Mouse (Mus musculus): ENCODE data around the gene Nacad. TPM values are rescaled to one million over a fixed set of nuclear protein-coding genes. Genes with fewer than 3 reads are reported as not detected.

The Nacad gene
- 1.3 and 1.9 TPM in 2 replicates for polyA plus RNA-seq (2015; fragmentation: Nextera tagmentation; extraction: Ambion mirVana)

GRCm38 (mm10) chr11:6605491-6606399, at the start of gene Nacad:
TSS of gene Nacad (minus strand) at chr11:6606053.

DNA sequence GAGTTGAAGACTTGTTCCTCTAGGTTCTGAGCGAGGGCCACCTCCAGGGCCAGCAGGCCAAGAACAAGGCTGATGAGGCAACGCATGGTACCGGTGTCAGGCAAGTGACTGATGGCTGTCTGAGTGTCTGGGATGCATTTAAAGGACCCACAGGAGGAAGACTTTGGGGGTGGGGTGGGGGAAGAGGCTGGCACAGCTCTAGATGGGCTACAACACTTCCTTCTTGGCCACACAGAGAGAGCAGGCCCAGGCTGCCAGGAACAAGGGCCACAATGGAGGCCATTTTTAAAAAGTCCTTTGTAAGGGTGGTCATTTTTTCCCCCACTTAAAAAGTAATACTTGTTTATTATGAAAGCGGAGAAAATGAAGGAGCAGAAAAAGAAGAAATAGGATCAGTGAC, 32.7 kb upstream of the Nacad start, which contains the start of gene Wap:
Wap (minus strand) TSS at position 101 of the 400 bp plus-strand sequence.

DNA sequence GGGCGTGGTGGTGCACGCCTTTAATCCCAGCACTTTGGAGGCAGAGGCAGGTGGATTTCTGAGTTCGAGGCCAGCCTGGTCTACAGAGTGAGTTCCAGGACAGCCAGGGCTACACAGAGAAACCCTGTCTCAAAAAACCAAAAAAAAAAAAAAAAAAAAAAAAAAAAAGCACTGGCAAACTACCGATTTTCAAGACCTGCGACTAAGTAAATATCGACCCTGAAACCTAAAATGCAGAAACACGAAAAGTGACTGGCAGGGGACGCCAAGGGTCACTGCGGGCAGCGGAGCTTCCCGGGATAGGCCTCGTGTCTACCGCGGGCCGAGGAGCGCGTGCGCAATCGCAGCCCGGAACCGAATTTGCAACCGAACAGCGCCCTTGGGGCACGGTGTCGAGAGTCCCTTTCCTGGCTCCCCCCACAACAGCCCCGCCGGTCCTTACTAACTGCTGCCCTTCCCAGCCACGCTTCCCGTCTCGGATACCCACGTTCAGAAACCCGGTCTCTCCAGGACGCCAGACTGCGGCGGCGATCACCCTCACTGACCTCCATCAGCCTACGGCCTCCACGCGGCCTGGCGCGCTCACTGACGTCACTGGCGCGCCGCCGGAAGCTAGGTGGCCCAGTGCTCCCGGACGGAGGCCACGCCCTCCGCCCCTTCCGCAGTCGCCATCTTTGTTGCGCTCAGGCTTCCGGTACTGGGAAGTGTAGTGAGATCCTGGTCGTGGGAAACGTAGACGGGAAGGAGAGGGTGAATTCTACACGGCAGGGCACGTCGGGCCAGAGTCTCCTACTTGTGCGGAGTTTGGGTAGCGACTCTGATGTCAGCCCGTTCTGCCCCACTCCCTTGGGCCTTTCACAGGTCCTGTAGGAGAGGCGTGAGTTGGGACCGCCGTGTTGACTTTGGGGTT, 19.9 kb upstream of the Nacad start, which contains the start of gene Tbrg4:
Tbrg4 (minus strand) TSS at position 590 of the 910 bp plus-strand sequence.

Other genes with a start within 250 kb of the Nacad start
- 4.9 and 5.0 TPM in 2 replicates for gene Zmiz2, start 217.0 kb downstream of the Nacad start, polyA plus RNA-seq (2015; fragmentation: Nextera tagmentation; extraction: Ambion mirVana)
- 2,482 and 2,823 TPM in 2 replicates for gene Ppia, start 190.6 kb downstream of the Nacad start, polyA plus RNA-seq (2015; fragmentation: Nextera tagmentation; extraction: Ambion mirVana)
- gene H2afv, start 161.6 kb downstream of the Nacad start, polyA plus RNA-seq (2015; fragmentation: Nextera tagmentation; extraction: Ambion mirVana) = 176 and 188 TPM in 2 replicates
- gene Purb, start 130.1 kb downstream of the Nacad start, polyA plus RNA-seq (2015; fragmentation: Nextera tagmentation; extraction: Ambion mirVana) = 24.8 and 28.3 TPM in 2 replicates
- gene Myo1g, start 85.1 kb downstream of the Nacad start, polyA plus RNA-seq (2015; fragmentation: Nextera tagmentation; extraction: Ambion mirVana) = 1.8 and 2.3 TPM in 2 replicates
- gene Ccm2, start 59.2 kb downstream of the Nacad start, polyA plus RNA-seq (2015; fragmentation: Nextera tagmentation; extraction: Ambion mirVana) = 51.3 and 56.4 TPM in 2 replicates
- gene Tbrg4, start 20.0 kb upstream of the Nacad start, polyA plus RNA-seq (2015; fragmentation: Nextera tagmentation; extraction: Ambion mirVana) = 40.9 and 43.6 TPM in 2 replicates
- not detected in 2 replicates for gene Wap, start 32.6 kb upstream of the Nacad start, polyA plus RNA-seq (2015; fragmentation: Nextera tagmentation; extraction: Ambion mirVana)
- 1.8 and 1.9 TPM in 2 replicates for gene Ramp3, start 52.5 kb upstream of the Nacad start, polyA plus RNA-seq (2015; fragmentation: Nextera tagmentation; extraction: Ambion mirVana)
- gene Gm11983, start 231.6 kb upstream of the Nacad start, polyA plus RNA-seq (2015; fragmentation: Nextera tagmentation; extraction: Ambion mirVana) = not detected in 2 replicates